Mouse (Mus musculus) heart, adult 2 months (tissue): ENCODE results near the gene Adam1b. TPM values are rescaled to one million over a fixed set of nuclear protein-coding genes. Genes with fewer than 3 reads are reported as not detected.
"Not testable (repeated sequence)": the region's sequence is repeated elsewhere in the genome, so short reads cannot be mapped to it uniquely, and the experiment has no call there.

Source experiments
- DNase-seq, 2 experiments: peaks; one replicate each; pipeline ENCODE4 v3.0.0; 2021
- H3K27ac ChIP-seq: fragments of 200-600 bp; 2 replicates; pipeline ENCODE4 v1.8.1; 2022
- H3K27me3 ChIP-seq: fragments of 200-500 bp; 2 replicates; pipeline ENCODE4 v1.6.1; 2012; ENCODE audit warnings: mild to moderate bottlenecking, low read length, inconsistent platforms, mixed read lengths; ENCODE audit not compliant: control insufficient read depth, insufficient read depth
- H3K36me3 ChIP-seq: fragments of 200-500 bp; 2 replicates; pipeline ENCODE4 v1.6.1; 2012; ENCODE audit warnings: low read length, inconsistent platforms; ENCODE audit not compliant: control insufficient read depth, insufficient read depth
- H3K4me1 ChIP-seq: fragments of 200-500 bp; 2 replicates; pipeline ENCODE4 v1.6.1; 2011; ENCODE audit warnings: low read length; ENCODE audit not compliant: control insufficient read depth, insufficient read depth
- H3K4me3 ChIP-seq: fragments of 200-600 bp; 2 replicates; pipeline ENCODE4 v1.8.1; 2022
- H3K79me2 ChIP-seq: fragments of 200-500 bp; replicated peaks from 2 replicates; pipeline ENCODE4 v1.6.1; 2012; ENCODE audit warnings: mild to moderate bottlenecking, inconsistent platforms, low read length, moderate library complexity, mixed read lengths; ENCODE audit not compliant: control insufficient read depth, insufficient read depth
- H3K9ac ChIP-seq: fragments of 200-500 bp; 2 replicates; pipeline ENCODE4 v1.6.1; 2012; ENCODE audit warnings: low read depth, mild to moderate bottlenecking, control low read depth, inconsistent platforms, low read length, mixed read lengths
- CTCF ChIP-seq: fragments of 200-600 bp; IDR thresholded peaks from 2 replicates; pipeline ENCODE4 v1.8.1; 2022; ENCODE audit warnings: antibody characterized with exemption, mild to moderate bottlenecking, moderate library complexity
- EP300 ChIP-seq: fragments of 200-500 bp; IDR thresholded peaks from 2 replicates; pipeline ENCODE4 v1.6.1; 2011; ENCODE audit warnings: low read depth, low read length, control low read depth; ENCODE audit not compliant: insufficient read depth
- POLR2A ChIP-seq: fragments of 200-500 bp; IDR thresholded peaks from 2 replicates; pipeline ENCODE4 v1.6.1; 2011; ENCODE audit warnings: mild to moderate bottlenecking, low read depth, low read length, control low read depth; ENCODE audit not compliant: insufficient read depth
- WGBS: fragments of 180-500 bp; shearing (Covaris S2); methylation state at CpG from one replicate; pipeline ENCODE4 v1.1.7; 2018; 5-methylcytosine and 5-hydroxymethylcytosine counted together
- intact Hi-C: fragments of 180-260 bp; cut with DNase I; formaldehyde crosslinking; loops from one replicate; pipeline ENCODE4 v1.15.1; 2025
- polyA plus RNA-seq: library from polyadenylated mRNA; depleted of rRNA; stranded (reverse); fragments of >200 nt; gene quantifications from 2 replicates; pipeline ENCODE4 v1.2.3, GENCODE M21; 2012
- total RNA-seq, 2 experiments: library from RNA; stranded (reverse); gene quantifications; 2 replicates each; pipeline ENCODE4 v1.2.3; 2021

The Adam1b gene
- total and polyA plus RNA-seq, 3 experiments = 0.04 TPM; not detected in 2

DNA sequence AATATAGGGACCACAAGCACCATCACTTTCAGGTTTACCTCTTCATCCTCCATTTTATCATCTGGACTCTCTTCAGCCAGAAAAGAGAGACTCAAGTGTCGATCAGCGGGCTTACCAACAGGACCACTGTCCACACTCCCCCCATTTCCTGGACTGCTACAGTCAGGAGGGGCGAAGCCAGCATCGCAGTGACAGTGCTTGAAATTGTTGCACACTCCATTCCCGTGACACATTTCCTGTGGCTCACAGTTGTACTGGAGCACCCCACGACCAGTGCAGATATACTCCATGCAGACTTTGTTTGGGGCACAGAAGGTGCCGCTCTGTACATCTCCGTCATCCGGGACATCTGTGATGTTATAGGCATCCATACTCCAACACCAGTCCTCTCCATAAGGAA is 15.7 kb upstream of the Adam1b start:
- intact Hi-C loops = no loop called here
- no peaks in the 10 kb centered on the region for H3K27me3 ChIP-seq
- H3K4me3 ChIP-seq = no peak overlapping the region
- H3K79me2 ChIP-seq = no peaks in the 10 kb centered on the region
- DNase-seq = no peak
- no peak overlapping the region for H3K27ac ChIP-seq
- no peak for TF ChIP-seq CTCF
- TF ChIP-seq EP300 = no peak
- no peak for TF ChIP-seq POLR2A
- no peaks in the 10 kb centered on the region for H3K4me1 ChIP-seq
- H3K36me3 ChIP-seq = no peaks in the 10 kb centered on the region
- no peak overlapping the region for H3K9ac ChIP-seq
- WGBS = 80% methylated on average over 9 of the region's 9 CpGs

- H3K27ac ChIP-seq = no peak overlapping the region
- TF ChIP-seq POLR2A (no peak), EP300 (no peak), CTCF (no peak)
- no peaks in the 10 kb centered on the region for H3K27me3 ChIP-seq
- H3K36me3 ChIP-seq = no peaks in the 10 kb centered on the region
- H3K4me3 ChIP-seq = no peak overlapping the region
- WGBS = 82% methylated on average over 7 of the region's 7 CpGs
- H3K4me1 ChIP-seq = no peaks in the 10 kb centered on the region
- H3K79me2 ChIP-seq = no peaks in the 10 kb centered on the region
- no peak for DNase-seq
- no peak overlapping the region for H3K9ac ChIP-seq
- intact Hi-C loops = no loop called here
These were observed 6.8 kb upstream of the Adam1b start for GRCm38 (mm10) chr5:121510009-121510408.

DNA sequence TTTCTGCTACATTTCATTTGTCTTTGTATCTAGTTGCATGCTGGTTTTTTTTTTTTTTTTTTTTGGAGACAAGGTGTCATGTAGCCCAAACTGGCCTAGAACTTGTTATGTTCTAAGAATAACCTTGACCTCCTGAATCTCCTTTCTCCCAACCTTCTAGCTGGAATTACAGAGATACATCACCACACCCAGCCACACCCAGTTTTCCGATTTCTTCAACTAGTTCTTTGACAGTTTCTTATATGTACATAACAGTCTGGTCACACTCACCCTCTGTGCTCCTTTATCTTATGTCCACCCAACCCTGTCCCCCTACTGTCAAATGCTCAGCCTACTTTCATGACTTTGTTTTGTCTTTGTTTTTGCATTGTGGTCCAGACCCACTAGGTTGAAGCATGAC is 3.6 kb upstream of the Adam1b start:
- TF ChIP-seq EP300 = no peak
- no peak for TF ChIP-seq POLR2A
- TF ChIP-seq CTCF = no peak
- intact Hi-C loops = no loop called here
- 73% methylated on average over 1 of the region's 1 CpGs for WGBS
- no peak overlapping the region for H3K27ac ChIP-seq
- H3K4me3 ChIP-seq = no peak overlapping the region
- H3K9ac ChIP-seq = no peak overlapping the region
- H3K36me3 ChIP-seq = no peaks in the 10 kb centered on the region
- no peak for DNase-seq
- H3K4me1 ChIP-seq = no peaks in the 10 kb centered on the region
- no peaks in the 10 kb centered on the region for H3K79me2 ChIP-seq
- no peaks in the 10 kb centered on the region for H3K27me3 ChIP-seq

DNA sequence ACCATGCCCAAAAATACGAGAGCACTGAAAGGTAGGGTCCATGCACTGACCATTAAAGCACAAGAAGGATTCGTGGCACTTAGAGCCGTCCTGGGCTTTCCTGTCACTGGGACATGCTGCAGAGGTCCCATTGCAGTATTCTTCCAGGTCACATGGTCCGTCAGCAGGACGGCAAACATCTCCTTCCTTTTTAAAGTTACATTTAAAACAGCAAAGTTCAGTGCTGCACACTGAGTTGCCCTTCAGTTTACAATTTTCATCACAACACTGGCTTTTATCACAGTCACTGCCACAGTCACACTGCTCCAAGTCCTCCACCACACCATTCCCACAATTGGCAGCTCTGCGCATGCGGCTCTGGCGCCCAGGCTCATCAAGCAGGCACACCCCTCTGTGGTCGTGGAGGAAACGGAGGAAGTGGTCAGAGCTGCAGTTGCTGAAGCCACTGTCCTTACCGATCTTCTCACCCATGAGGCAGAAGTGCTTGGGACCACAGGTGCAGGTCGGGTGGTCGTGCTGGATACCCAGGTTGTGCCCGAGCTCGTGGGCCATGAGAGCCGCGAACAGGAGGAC is 1.7 kb downstream of the Adam1b start:
- WGBS = 58% methylated on average over 11 of the region's 17 CpGs
- H3K36me3 ChIP-seq, DNase-seq, H3K27me3 ChIP-seq, H3K27ac ChIP-seq, H3K9ac ChIP-seq, H3K4me3 ChIP-seq, H3K4me1 ChIP-seq, H3K79me2 ChIP-seq, intact Hi-C loops: not testable (repeated sequence)

DNA sequence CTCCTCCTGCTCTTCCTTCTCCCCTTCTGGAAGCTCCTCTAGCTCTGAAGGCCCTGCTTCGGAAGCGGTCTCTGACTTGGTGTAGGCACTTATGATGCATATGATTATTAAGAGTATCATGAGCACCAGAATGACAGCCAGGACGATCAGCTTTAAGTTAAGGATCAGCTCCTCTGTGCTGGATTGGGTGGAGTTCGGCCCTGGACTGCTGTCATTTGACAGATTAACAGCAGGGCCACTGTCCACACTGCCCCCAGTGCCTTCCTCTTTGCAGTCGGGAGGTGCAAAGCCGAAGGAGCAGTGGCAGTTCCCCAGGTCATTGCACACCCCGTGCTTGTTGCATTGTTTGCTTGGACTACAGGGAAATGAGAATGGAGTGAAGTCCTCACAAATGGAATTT is 2.5 kb downstream of the Adam1b start:
- TF ChIP-seq POLR2A (no peak), CTCF (no peak), EP300 (no peak)
- Histone ChIP-seq H3K27ac (no peak overlapping the region), H3K27me3 (no peaks in the 10 kb centered on the region), H3K36me3 (no peaks in the 10 kb centered on the region), H3K9ac (no peak overlapping the region), H3K79me2 (no peaks in the 10 kb centered on the region), H3K4me1 (no peaks in the 10 kb centered on the region), H3K4me3 (no peak overlapping the region)
- intact Hi-C loops = no loop called here
- DNase-seq = no peak
- WGBS = 56% methylated on average over 7 of the region's 7 CpGs

GRCm38 (mm10) chr5:121493305-121493704 is 9.9 kb downstream of the Adam1b start:
- no peaks in the 10 kb centered on the region for H3K27me3 ChIP-seq
- H3K36me3 ChIP-seq = no peaks in the 10 kb centered on the region
- H3K4me3 ChIP-seq = no peak overlapping the region
- no peaks in the 10 kb centered on the region for H3K4me1 ChIP-seq
- 63% methylated on average over 8 of the region's 8 CpGs for WGBS
- H3K9ac ChIP-seq = no peak overlapping the region
- intact Hi-C loops = no loop called here
- no peak for DNase-seq
- no peak overlapping the region for H3K27ac ChIP-seq
- H3K79me2 ChIP-seq = no peaks in the 10 kb centered on the region
- TF ChIP-seq CTCF = no peak

DNA sequence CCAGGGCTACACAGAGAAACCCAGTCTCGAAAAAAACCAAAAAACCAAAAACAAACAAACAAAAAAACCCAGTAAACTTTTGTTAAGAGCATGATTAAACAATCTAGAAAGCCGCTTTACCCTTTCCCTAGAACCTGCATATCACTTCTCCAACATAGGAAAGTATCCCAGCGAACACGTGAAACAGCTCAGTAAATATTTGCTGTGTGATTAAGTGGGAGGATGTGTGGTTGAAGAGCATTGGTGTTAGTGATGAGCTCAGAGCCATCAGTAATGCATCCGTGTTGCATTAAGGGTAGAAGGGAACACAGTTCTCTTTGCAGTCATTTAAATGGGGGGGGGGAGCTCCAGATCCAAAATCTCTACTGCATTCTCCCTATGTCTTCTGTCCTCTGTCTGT is 18.4 kb downstream of the Adam1b start:
- Histone ChIP-seq H3K36me3 (no peaks in the 10 kb centered on the region), H3K79me2 (no peaks in the 10 kb centered on the region), H3K9ac (no peak overlapping the region), H3K27me3 (no peaks in the 10 kb centered on the region), H3K4me1 (no peaks in the 10 kb centered on the region), H3K4me3 (no peak overlapping the region), H3K27ac (no peak overlapping the region)
- no peak for TF ChIP-seq CTCF
- TF ChIP-seq POLR2A = no peak
- TF ChIP-seq EP300 = no peak
- WGBS = 78% methylated on average over 5 of the region's 5 CpGs
- intact Hi-C loops = no loop called here
- no peak for DNase-seq
